Mouse (Mus musculus): ENCODE results near the gene Zglp1. TPM values are rescaled to one million over a fixed set of nuclear protein-coding genes. Genes with fewer than 3 reads are reported as not detected.

Zglp1 gene
- total RNA-seq (2023) = not detected

GRCm38 (mm10) chr9:21067006-21067684, at the start of gene Zglp1:
TSS of gene Zglp1 (minus strand) at chr9:21067093.

DNA sequence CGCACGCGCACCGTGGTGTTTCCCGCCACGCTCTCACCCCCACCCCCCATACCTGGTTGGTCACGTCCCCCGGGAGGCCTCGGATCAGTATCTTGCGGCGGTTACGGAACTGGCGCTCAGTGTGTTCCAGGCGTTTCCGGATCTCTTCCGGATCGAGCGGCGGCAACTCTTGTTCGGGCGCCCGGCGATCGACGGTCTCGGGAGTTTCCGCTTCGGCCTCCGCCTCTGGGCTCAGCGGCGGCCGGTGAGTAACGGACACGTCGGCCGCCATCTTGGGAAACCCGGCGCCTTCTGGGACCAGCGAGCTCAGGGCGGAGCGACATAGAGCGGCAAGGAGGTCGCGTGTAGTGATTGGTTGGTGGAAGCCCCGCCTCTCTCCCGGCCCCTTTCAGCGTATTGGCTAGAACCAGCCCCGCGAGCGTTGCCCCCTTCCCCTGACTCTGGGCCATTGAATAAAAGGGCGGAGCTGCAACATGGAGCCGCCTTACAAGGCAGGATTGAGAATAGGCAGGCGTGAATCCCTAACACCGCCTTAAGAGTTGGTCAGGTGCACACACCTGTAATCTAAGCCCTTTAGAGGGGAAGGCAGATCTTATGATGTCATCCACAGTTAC, 24.9 kb upstream of the Zglp1 start, which contains the start of the genes Gm38431 and Raver1:
Gene Gm38431, minus strand, starts transcription at position 291 of the 614 bp plus-strand sequence.
Gene Raver1, minus strand, starts transcription at position 302 of the 614 bp plus-strand sequence.

DNA sequence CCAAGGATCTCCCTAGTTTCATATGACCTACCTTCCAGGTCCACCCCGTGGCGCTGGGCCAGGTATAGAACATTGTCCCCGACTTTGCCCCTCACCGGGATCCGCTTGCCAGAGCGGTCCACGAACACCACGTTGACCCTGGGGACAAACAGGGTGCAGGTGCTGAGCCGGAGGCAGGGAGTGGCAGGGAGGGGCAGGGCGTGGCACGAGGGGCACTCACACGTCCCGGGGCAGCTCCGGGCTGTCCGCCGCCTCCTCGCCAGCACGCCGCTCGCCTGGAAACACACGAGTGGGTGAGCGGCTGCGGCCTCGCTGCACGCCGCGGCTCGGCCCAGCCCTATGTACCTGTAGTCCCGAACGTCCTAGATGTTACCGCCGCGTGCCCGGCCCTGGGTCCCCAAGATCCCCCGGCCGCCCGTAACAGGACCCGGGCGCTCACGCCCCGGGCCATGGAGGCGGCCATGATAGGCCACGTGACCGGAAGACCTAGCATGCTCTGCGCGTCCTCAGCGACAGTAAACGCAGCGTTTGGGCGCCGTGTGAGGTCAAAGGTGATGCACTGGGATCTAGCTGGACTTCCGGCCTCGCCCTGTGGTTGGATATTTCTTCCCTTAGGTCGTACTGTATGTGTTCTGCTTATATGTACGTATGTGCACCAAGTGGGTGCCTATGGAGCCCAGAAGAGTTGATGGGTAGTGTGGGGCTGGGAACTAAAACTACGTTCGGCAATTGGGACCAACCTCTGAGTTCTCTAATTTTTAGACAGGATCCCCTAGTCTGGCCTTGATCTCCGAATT, 6.3 kb upstream of the Zglp1 start, which contains the start of the genes Gm49373 and Fdx1l:
Gene Gm49373, minus strand, starts transcription at position 53 of the 797 bp plus-strand sequence.
Gene Fdx1l, minus strand, starts transcription at position 571 of the 797 bp plus-strand sequence.

GRCm38 (mm10) chr9:21031896-21032351, 35.0 kb downstream of the Zglp1 start, which contains the start of gene Icam5:
TSS of gene Icam5 (plus strand) at chr9:21032073.

DNA sequence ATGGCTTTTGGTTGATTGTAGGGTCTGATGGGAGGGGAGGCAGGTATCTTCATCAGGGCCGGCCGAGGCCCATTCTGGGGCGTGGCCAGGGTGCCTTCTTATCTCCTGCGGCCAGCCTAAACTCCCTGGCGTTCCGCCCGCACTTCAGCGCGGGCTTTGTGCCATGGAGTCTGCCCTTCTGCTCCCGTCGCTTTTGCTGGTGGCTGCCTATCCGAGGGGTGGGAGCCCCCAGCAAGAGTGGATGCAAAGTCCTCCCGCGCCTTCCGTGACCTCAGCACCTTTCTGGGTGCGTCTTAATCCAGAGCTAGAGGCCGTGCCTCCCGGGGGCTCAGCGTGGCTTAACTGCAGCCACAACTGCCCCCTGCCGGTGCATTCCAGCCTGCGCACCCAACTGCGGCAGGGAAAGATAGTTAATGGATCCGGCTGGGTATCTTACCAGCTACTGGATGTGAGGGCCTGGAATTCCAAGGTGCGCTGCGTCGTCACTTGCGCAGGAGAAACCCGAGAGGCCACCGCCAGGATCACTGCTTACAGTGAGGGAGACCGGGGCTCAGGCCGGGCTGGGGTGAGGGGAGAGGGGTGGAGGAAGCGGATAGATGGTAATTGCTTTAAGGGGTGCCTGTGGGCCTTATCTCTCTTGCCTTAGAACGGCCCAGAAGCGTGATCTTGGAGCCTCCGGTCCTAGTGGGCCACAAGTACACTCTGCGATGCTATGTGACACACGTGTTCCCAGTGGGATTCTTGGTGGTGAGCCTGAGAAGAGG, 37.4 kb downstream of the Zglp1 start, which contains the start of gene Icam4:
Gene Icam4, plus strand, starts transcription at position 83 of the 764 bp plus-strand sequence.

DNA sequence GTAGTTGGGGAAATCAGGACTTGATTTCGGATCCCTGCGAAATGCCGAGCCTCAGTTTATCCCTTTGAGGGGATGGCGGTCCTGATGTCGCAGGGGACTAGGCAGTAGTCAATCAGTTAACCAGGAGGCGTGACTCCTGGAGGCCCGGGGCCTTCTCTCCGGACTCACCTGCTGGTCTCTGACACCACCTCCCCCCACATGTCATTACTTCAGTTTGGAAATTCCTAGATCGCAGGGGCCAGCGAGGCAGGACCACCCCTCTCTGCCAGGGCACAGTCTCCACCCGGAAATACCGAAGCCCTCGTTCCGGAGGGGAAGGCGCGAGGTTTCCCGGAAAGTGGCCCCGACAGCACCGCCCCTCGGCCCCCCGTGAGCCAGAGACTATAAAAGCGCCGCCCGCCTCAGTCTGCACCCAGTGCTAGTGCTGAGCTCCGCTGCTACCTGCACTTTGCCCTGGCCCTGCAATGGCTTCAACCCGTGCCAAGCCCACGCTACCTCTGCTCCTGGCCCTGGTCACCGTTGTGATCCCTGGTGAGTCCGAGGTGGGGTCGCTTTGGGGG, 51.2 kb downstream of the Zglp1 start, which contains the start of gene Icam1:
Gene Icam1, plus strand, starts transcription at position 415 of the 560 bp plus-strand sequence.

Other genes starting within 250 kb of the Zglp1 start
- not detected for gene Rdh8, start 248.6 kb downstream of the Zglp1 start, total RNA-seq (2023)
- gene A230050P20Rik, start 198.5 kb downstream of the Zglp1 start, total RNA-seq (2023) = 51.6 TPM
- 2.5 TPM for gene Angptl6, start 187.4 kb downstream of the Zglp1 start, total RNA-seq (2023)
- gene Ppan, start 178.9 kb downstream of the Zglp1 start, total RNA-seq (2023) = 87.1 TPM
- 188 TPM for gene Eif3g, start 168.5 kb downstream of the Zglp1 start, total RNA-seq (2023)
- 82.3 TPM for gene Dnmt1, start 107.2 kb downstream of the Zglp1 start, total RNA-seq (2023)
- gene S1pr2, start 90.3 kb downstream of the Zglp1 start, total RNA-seq (2023) = 4.7 TPM
- 53.2 TPM for gene Mrpl4, start 64.4 kb downstream of the Zglp1 start, total RNA-seq (2023)
- 19.5 TPM for gene Icam1, start 51.1 kb downstream of the Zglp1 start, total RNA-seq (2023)
- not detected for gene Icam4, start 37.7 kb downstream of the Zglp1 start, total RNA-seq (2023)
- gene Icam5, start 35.0 kb downstream of the Zglp1 start, total RNA-seq (2023) = 0.18 TPM
- 0.83 TPM for gene Gm49373, start 6.0 kb upstream of the Zglp1 start, total RNA-seq (2023)
- 27.6 TPM for gene Fdx1l, start 6.5 kb upstream of the Zglp1 start, total RNA-seq (2023)
- gene Gm38431, start 24.9 kb upstream of the Zglp1 start, total RNA-seq (2023) = 9.4 TPM
- 112 TPM for gene Raver1, start 24.9 kb upstream of the Zglp1 start, total RNA-seq (2023)
- gene Tyk2, start 64.2 kb upstream of the Zglp1 start, total RNA-seq (2023) = 50.3 TPM
- 131 TPM for gene Cdc37, start 82.9 kb upstream of the Zglp1 start, total RNA-seq (2023)
- gene Pde4a, start 98.6 kb upstream of the Zglp1 start, total RNA-seq (2023) = 1.6 TPM
- gene Keap1, start 172.3 kb upstream of the Zglp1 start, total RNA-seq (2023) = 37.3 TPM
- 0.44 TPM for gene S1pr5, start 181.3 kb upstream of the Zglp1 start, total RNA-seq (2023)
- gene Atg4d, start 198.2 kb upstream of the Zglp1 start, total RNA-seq (2023) = 51.6 TPM
- gene Kri1, start 220.9 kb upstream of the Zglp1 start, total RNA-seq (2023) = 172 TPM
- gene Cdkn2d, start 224.3 kb upstream of the Zglp1 start, total RNA-seq (2023) = 47.6 TPM
- 4.0 TPM for gene Ap1m2, start 245.2 kb upstream of the Zglp1 start, total RNA-seq (2023)